Mouse (Mus musculus) heart, postnatal 10 days (tissue): ENCODE measurements around the gene Med25. TPM values are rescaled to one million over a fixed set of nuclear protein-coding genes. Genes with fewer than 3 reads are reported as not detected.

Source experiments
- microRNA-seq, 2 experiments: library from miRNA; unstranded; fragments of <30 nt; microRNA quantifications; one replicate each; pipeline ENCODE4 v1.2.0; 2022
- total RNA-seq, 2 experiments: library from RNA; stranded (reverse); gene quantifications; 2 replicates each; pipeline ENCODE4 v1.2.3; 2021

Med25 gene
- total RNA-seq, 2 experiments from 2014 or later, result 67.7 to 77.1 TPM

Small RNAs within 50 kb of the gene (microRNA-seq; reads per million reads assigned to microRNA genes)
- 0 reads per million in 2 experiments for gene Mir707

Other genes with a start within 250 kb of the Med25 start
- 10 to 100 TPM; 37.0 to 46.2 TPM for gene Myh14, start 221.9 kb downstream of the Med25 start, total RNA-seq
- gene Izumo2, start 184.0 kb downstream of the Med25 start, total RNA-seq, result not detected
- gene Vrk3, start 144.3 kb downstream of the Med25 start, total RNA-seq, result 10 to 100 TPM; 24.7 to 28.3 TPM
- gene Zfp473, start 141.7 kb downstream of the Med25 start, total RNA-seq, result under 1 TPM; 0.12 to 0.35 TPM
- gene Nup62, start 76.6 kb downstream of the Med25 start, total RNA-seq, result 10 to 100 TPM; 44.3 to 45.1 TPM
- gene Il4i1, start 76.3 kb downstream of the Med25 start, total RNA-seq, result 1 to 10 TPM; 1.3 to 1.8 TPM
- gene Atf5, start 76.1 kb downstream of the Med25 start, total RNA-seq, result 10 to 100 TPM; 50.4 to 51.3 TPM
- 10 to 100 TPM; 76.8 to 78.4 TPM for gene Akt1s1, start 43.7 kb downstream of the Med25 start, total RNA-seq
- 10 to 100 TPM; 38.4 to 44.7 TPM for gene Tbc1d17, start 43.6 kb downstream of the Med25 start, total RNA-seq
- 10 to 100 TPM; 18.1 to 21.6 TPM for gene Pnkp, start 35.6 kb downstream of the Med25 start, total RNA-seq
- 100 to 1,000 TPM; 189 to 196 TPM for gene Ptov1, start 22.9 kb downstream of the Med25 start, total RNA-seq
- gene Fuz, start 3.4 kb upstream of the Med25 start, total RNA-seq, result 10 to 100 TPM; 12.2 to 18.2 TPM
- gene Ap2a1, start 36.8 kb upstream of the Med25 start, total RNA-seq, result 10 to 100 TPM; 90.9 to 91.1 TPM
- not detected for gene Tsks, start 50.5 kb upstream of the Med25 start, total RNA-seq
- gene Cpt1c, start 82.1 kb upstream of the Med25 start, total RNA-seq, result 1 to 10 TPM; 4.1 to 6.2 TPM
- 100 to 1,000 TPM; 198 to 216 TPM for gene Prmt1, start 93.9 kb upstream of the Med25 start, total RNA-seq
- gene Irf3, start 104.9 kb upstream of the Med25 start, total RNA-seq, result 10 to 100 TPM; 34.1 to 47.9 TPM
- 10 to 100 TPM; 14.5 to 15.9 TPM for gene Bcl2l12, start 106.0 kb upstream of the Med25 start, total RNA-seq
- 10 to 100 TPM; 68.5 to 70.1 TPM for gene Scaf1, start 123.7 kb upstream of the Med25 start, total RNA-seq
- gene Rras, start 125.2 kb upstream of the Med25 start, total RNA-seq, result 10 to 100 TPM; 71.6 to 75.7 TPM
- gene Prr12, start 160.2 kb upstream of the Med25 start, total RNA-seq, result 10 to 100 TPM; 28.8 to 35.7 TPM
- 10 to 100 TPM; 33.9 to 35.9 TPM for gene Nosip, start 169.7 kb upstream of the Med25 start, total RNA-seq
- 10 to 100 TPM; 10.9 to 11.3 TPM for gene Prrg2, start 170.0 kb upstream of the Med25 start, total RNA-seq
- 10 to 100 TPM; 76.5 to 83.4 TPM for gene Rcn3, start 199.5 kb upstream of the Med25 start, total RNA-seq
- gene Fcgrt, start 211.1 kb upstream of the Med25 start, total RNA-seq, result 10 to 100 TPM; 65.4 to 69.2 TPM
- 100 to 1,000 TPM; 752 to 773 TPM for gene Rps11, start 231.7 kb upstream of the Med25 start, total RNA-seq
- gene Rpl13a, start 236.0 kb upstream of the Med25 start, total RNA-seq, result 100 to 1,000 TPM; 809 to 865 TPM
- gene Gm45713, start 243.5 kb upstream of the Med25 start, total RNA-seq, result not detected
- gene Flt3l, start 243.7 kb upstream of the Med25 start, total RNA-seq, result 1 to 10 TPM; 5.7 to 6.5 TPM